Mouse (Mus musculus) lung, embryonic 14.5 days (tissue): ENCODE data around the gene Cenpm. TPM values are rescaled to one million over a fixed set of nuclear protein-coding genes. Genes with fewer than 3 reads are reported as not detected.
"Not testable (repeated sequence)": the region's sequence is repeated elsewhere in the genome, so short reads cannot be mapped to it uniquely, and the experiment has no call there.

Experiments used
- ATAC-seq: fragments of 200-750 bp; cut with Nextera tagmentation; 2 replicates; pipeline ENCODE4 v1.8.0; 2017; ENCODE audit warnings: mild to moderate bottlenecking, moderate TSS enrichment, moderate library complexity; ENCODE audit not compliant: insufficient read depth
- DNase-seq: peaks from one replicate; pipeline ENCODE4 v3.0.0-alpha.2; 2015
- H3K27ac ChIP-seq: fragments of 300-500 bp; sonication (generic); 2 replicates; pipeline ENCODE4 v1.5.1; 2014; ENCODE audit warnings: low read depth, mild to moderate bottlenecking, moderate library complexity
- H3K27me3 ChIP-seq: fragments of 300-500 bp; sonication (generic); 2 replicates; pipeline ENCODE4 v1.6.1; 2014; ENCODE audit warnings: low read length, control low read depth; ENCODE audit not compliant: insufficient read depth
- H3K36me3 ChIP-seq: fragments of 300-500 bp; sonication (generic); 2 replicates; pipeline ENCODE4 v1.6.1; 2014; ENCODE audit warnings: control low read depth; ENCODE audit not compliant: insufficient read depth
- H3K4me1 ChIP-seq: fragments of 300-500 bp; sonication (generic); 2 replicates; pipeline ENCODE4 v1.6.1; 2014; ENCODE audit warnings: antibody characterized with exemption, control low read depth; ENCODE audit not compliant: insufficient read depth
- H3K4me2 ChIP-seq: fragments of 300-500 bp; sonication (generic); 2 replicates; pipeline ENCODE4 v1.6.1; 2014; ENCODE audit warnings: mild to moderate bottlenecking
- H3K4me3 ChIP-seq: fragments of 300-500 bp; sonication (generic); 2 replicates; pipeline ENCODE4 v1.5.1; 2014; ENCODE audit warnings: low read depth, low read length
- H3K9ac ChIP-seq: fragments of 300-500 bp; sonication (generic); 2 replicates; pipeline ENCODE4 v1.6.1; 2014
- H3K9me3 ChIP-seq: fragments of 300-500 bp; sonication (generic); 2 replicates; pipeline ENCODE4 v1.6.1; 2016; ENCODE audit warnings: low read depth, low read length, control low read depth
- CTCF ChIP-seq: IDR thresholded peaks from 2 replicates; pipeline ENCODE4 v1.5.1; 2016; ENCODE audit warnings: antibody characterized with exemption, low read depth
- WGBS: fragments of 180-500 bp; shearing (Covaris S2); extraction: QIAGEN DNeasy Blood & Tissue Kit; methylation state at CpG from one replicate; pipeline ENCODE4 v1.1.7; 2014; 5-methylcytosine and 5-hydroxymethylcytosine counted together
- polyA plus RNA-seq: library from polyadenylated mRNA; unstranded; fragments of >200 nt; fragmentation: Nextera tagmentation; extraction: Ambion mirVana; gene quantifications from 2 replicates; pipeline ENCODE4 v1.2.1, GENCODE M21; 2014

Gene Cenpm
- polyA plus RNA-seq, 1 experiment from 2014 or later: 86.9 TPM

DNA sequence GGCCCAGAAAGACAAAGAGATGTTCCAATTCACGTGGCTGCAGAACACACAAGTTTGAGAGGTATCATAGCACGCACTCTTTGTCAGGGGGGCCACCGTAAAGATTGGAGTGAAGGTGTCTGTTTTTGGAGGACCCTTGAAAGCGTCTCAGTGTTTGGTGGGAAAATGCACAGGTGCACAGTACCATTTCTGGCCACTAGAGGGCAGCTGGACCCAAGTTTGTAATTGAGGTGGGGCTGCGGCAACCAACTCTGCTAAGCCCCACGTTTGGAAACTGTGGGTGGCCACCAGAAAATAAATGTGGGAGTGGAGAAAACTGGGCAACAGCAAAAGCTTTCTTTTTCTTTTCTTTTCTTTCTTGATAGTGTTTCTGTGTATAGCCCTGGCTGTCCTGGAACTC, 21.8 kb upstream of the Cenpm start:
- no peak overlapping the region for H3K4me3 ChIP-seq
- H3K27me3 ChIP-seq: no peaks in the 10 kb centered on the region
- no peak overlapping the region for H3K4me2 ChIP-seq
- WGBS: 9% methylated on average over 6 of the region's 6 CpGs
- DNase-seq (peak; percentile 83), ATAC-seq (no peak)
- no peaks in the 10 kb centered on the region for H3K36me3 ChIP-seq
- no peaks in the 10 kb centered on the region for H3K4me1 ChIP-seq
- H3K9me3 ChIP-seq: no peaks in the 10 kb centered on the region
- TF ChIP-seq CTCF: peak; percentile 92
- no peak overlapping the region for H3K27ac ChIP-seq
- H3K9ac ChIP-seq: no peak overlapping the region

DNA sequence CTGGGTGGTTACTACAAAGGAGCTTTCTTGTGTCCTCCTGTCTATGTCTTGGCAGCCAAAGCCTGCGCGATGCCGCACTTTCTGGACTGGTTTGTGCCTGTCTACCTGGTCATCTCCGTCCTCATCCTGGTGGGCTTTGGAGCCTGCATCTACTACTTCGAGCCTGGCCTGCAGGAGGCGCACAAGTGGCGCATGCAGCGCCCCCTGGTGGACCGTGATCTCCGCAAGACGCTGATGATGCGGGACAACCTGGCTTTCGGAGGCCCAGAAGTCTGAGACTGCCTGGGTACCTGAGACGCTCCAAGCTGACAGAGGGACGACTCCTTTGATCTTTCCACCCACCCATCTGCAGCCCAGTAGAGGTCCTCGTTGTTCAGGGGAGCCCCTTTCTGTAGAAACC, 15.0 kb upstream of the Cenpm start:
- ATAC-seq (no peak), DNase-seq (peak; percentile 81)
- Histone ChIP-seq H3K4me1 (no peaks in the 10 kb centered on the region), H3K9me3 (no peaks in the 10 kb centered on the region), H3K27ac (no peak overlapping the region), H3K36me3 (no peaks in the 10 kb centered on the region), H3K4me3 (no peak overlapping the region), H3K27me3 (no peaks in the 10 kb centered on the region), H3K4me2 (no peak overlapping the region), H3K9ac (no peak overlapping the region)
- peak; percentile 99 for TF ChIP-seq CTCF
- 8% methylated on average over 16 of the region's 16 CpGs for WGBS

DNA sequence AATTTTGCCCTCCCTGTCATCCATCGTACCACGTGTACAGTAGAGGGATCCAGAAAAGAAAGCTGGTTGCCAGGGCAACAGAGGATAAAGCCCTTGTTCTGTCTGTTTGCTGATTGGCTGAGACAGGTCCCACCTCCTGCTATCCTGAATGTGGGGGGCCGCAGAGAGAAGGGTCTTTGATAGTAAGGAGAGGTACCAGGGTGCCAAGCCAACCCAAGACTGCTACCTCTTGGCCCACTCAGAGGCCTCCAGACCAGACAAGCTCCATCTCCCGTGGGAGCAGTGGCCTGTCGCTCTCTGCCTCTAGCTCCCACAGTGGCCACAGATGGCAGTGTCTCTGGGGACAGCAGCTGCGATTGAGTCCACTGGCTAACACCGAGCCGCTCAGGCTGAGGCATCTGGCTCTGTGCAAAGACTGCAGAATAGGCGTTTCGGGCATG, 11.4 kb upstream of the Cenpm start:
- DNase-seq (no peak), ATAC-seq (0 out of 2 replicates have a peak, but pooled peaks have one; percentile 11)
- H3K4me1 ChIP-seq: no peaks in the 10 kb centered on the region
- no peaks in the 10 kb centered on the region for H3K36me3 ChIP-seq
- no peaks in the 10 kb centered on the region for H3K9me3 ChIP-seq
- H3K4me2 ChIP-seq: no peak overlapping the region
- TF ChIP-seq CTCF: no peak
- no peak overlapping the region for H3K27ac ChIP-seq
- no peak overlapping the region; the same call in 1 of the 2 replicates for H3K9ac ChIP-seq
- H3K27me3 ChIP-seq: no peaks in the 10 kb centered on the region
- 26% methylated on average over 10 of the region's 10 CpGs for WGBS
- no peak overlapping the region for H3K4me3 ChIP-seq

DNA sequence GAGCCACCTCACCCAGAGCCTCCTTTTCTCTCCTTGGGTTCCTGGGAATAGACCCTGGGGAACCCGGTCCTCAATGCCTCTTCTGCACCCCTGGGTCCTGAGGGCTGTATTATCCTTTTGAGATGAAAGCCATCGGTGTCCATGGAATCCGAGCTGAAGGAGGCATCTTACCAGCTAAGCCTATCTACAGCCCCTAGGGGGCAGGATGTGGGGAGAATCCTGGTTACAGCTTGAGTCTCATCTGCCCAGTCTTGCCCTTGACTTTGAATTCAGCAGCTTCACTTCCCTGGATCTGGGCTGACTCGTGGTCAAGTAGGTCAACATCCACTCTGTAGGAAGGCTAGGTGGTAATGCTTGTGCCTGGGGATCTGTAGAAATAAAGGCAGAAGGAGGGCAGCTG, 10.7 kb upstream of the Cenpm start:
- no peaks in the 10 kb centered on the region for H3K4me1 ChIP-seq
- TF ChIP-seq CTCF: peak; percentile 23; the same call in 1 of the 2 replicates
- H3K27me3 ChIP-seq: no peaks in the 10 kb centered on the region
- no peak overlapping the region for H3K4me2 ChIP-seq
- H3K9ac ChIP-seq: no peak overlapping the region
- no peaks in the 10 kb centered on the region for H3K36me3 ChIP-seq
- no peak for DNase-seq
- WGBS: 44% methylated on average over 4 of the region's 4 CpGs
- H3K4me3 ChIP-seq: no peak overlapping the region
- H3K27ac ChIP-seq: no peak overlapping the region
- no peak for ATAC-seq
- no peaks in the 10 kb centered on the region for H3K9me3 ChIP-seq

DNA sequence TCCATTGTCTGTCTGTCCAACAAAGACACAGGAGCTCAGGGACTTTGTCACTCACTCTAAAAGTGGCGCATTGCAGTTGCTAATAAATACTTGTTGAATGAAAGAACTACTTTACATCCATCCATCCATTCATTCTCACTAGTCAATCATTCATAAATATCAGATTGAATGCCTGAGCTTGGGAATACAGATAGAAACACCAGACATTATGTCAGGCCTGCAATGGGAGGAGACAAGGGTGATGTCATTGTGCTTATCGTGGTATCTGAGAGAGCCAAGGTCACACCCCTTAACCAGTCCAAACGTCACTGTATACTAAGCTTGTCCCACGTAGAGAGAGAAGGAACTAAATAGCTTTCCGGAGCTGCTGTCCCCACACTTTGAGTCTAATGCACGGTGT, 7.5 kb upstream of the Cenpm start, which contains the start of gene 1500009C09Rik:
Gene 1500009C09Rik (plus strand): TSS at position 301 of the 400 bp plus-strand sequence.
- ATAC-seq (no peak), DNase-seq (no peak)
- Histone ChIP-seq H3K9me3 (no peaks in the 10 kb centered on the region), H3K4me1 (no peaks in the 10 kb centered on the region), H3K27me3 (no peaks in the 10 kb centered on the region), H3K4me3 (no peak within 1 kb of the TSS), H3K4me2 (no peak within 1 kb of the TSS), H3K36me3 (no peaks in the 10 kb centered on the region), H3K27ac (no peak within 1 kb of the TSS), H3K9ac (no peak within 1 kb of the TSS)
- WGBS: 75% methylated on average over 6 of the region's 6 CpGs
- no peak for TF ChIP-seq CTCF

DNA sequence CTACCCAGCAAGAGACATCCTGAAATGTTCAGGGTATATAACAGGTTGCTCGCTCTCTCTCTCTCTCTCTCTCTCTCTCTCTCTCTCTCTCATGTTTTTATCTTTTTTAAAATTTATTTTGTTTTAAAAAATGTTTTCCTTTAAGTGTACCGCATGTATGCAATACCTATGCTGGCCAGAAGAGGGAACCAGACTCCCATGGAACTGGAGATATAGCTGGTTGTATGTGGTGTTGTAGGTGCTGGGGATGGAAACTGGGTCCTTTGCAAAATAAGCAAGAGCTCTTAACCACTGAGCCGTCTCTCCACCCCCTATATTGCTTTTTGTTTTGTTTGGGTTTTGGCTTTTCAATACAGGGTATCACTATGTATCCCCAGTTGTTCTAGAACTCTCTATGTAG, 7.0 kb upstream of the Cenpm start:
- 84% methylated on average over 3 of the region's 3 CpGs for WGBS
- Histone ChIP-seq H3K9me3 (no peaks in the 10 kb centered on the region), H3K36me3 (no peaks in the 10 kb centered on the region), H3K27me3 (no peaks in the 10 kb centered on the region), H3K27ac (no peak overlapping the region), H3K9ac (no peak overlapping the region), H3K4me3 (no peak overlapping the region), H3K4me2 (no peak overlapping the region), H3K4me1 (no peaks in the 10 kb centered on the region)
- TF ChIP-seq CTCF: peak; percentile 48
- no peak for ATAC-seq
- no peak for DNase-seq

DNA sequence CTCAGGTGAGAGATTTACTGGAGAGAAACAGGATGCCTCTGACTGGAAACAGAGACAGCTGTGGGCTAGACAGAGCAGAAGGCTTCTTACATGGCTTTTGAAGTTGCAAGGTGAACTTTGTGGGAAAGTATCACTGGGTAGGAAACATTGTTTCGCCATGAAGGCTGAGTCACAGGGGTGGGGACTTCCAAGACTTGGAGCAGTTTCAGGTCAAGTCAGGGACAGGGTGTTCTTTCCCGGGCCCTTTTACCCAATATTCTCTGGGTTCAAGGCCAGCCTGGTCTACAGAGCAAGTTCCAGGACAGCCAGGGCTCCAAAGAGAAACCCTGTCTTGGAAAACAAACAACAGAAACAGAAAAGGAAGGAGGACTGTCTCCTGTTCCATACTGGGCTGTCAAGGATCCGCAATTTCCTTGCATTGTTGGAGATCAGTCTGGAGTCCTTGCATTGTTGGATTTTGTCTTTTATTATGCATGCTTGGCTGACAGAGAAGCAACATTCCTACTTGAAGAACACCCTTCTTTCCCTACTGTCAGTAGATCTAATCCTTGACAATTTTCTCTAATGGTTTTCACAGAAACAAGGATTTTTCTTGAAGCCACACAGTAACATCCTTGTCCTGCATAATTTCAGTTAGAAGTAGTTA, 2.7 kb upstream of the Cenpm start:
- no peak for ATAC-seq
- Histone ChIP-seq H3K4me1 (0 out of 2 replicates have a peak, but pooled peaks cover 3% of the 10 kb centered on the region), H3K27ac (no peak overlapping the region), H3K4me2 (no peak overlapping the region), H3K36me3 (no peaks in the 10 kb centered on the region), H3K4me3 (no peak overlapping the region), H3K27me3 (no peaks in the 10 kb centered on the region), H3K9me3 (no peaks in the 10 kb centered on the region), H3K9ac (no peak overlapping the region)
- no peak for TF ChIP-seq CTCF
- DNase-seq: no peak
- WGBS: 72% methylated on average over 3 of the region's 3 CpGs

DNA sequence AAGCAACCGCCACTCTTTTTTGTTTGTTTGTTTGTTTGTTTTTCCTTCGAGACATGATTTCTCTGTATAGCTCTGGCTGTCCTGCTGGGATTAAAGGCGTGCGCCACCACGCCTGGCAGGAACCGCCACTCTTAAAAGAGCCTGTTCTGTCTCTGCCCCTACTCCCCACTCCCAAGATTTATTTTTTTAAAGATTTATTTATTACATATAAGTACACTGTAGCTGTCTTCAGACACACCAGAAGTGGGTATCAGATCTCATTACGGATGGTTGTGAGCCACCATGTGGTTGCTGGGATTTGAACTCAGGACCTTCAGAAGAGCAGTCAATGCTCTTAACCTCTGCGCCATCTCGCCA, 235 bp upstream of the Cenpm start:
- Histone ChIP-seq H3K4me3 (peak overlapping the region; percentile 65), H3K27ac (0 out of 2 replicates have a peak overlapping the region, but pooled peaks have one; percentile 79), H3K9ac (peak overlapping the region; percentile 58), H3K4me2 (peak overlapping the region; percentile 96)
- not testable (repeated sequence) for H3K9me3 ChIP-seq, ATAC-seq, H3K27me3 ChIP-seq, H3K4me1 ChIP-seq, H3K36me3 ChIP-seq, DNase-seq
- WGBS: 21% methylated on average over 9 of the region's 9 CpGs
